Mouse (Mus musculus) MEL (cell line): ENCODE data around the gene Slc16a6. TPM values are rescaled to one million over a fixed set of nuclear protein-coding genes. Genes with fewer than 3 reads are reported as not detected.

Experiments
- DNase-seq: peaks from one replicate; pipeline ENCODE4 v3.0.0; 2011; ENCODE audit warnings: low read depth, low spot score
- H3K27ac ChIP-seq: 2 replicates; pipeline ENCODE4 v1.5.1; 2012; ENCODE audit warnings: low read depth, mild to moderate bottlenecking, control low read depth, low read length, moderate library complexity; ENCODE audit not compliant: control insufficient read depth
- H3K27me3 ChIP-seq, 2 experiments: fragments of 150-350 bp in 1 of 2; sonication (generic) in 1 of 2; 2 replicates each; pipeline ENCODE4 v1.6.1; 2012; ENCODE audit warnings: low read length in 2 of 2, mild to moderate bottlenecking in 2 of 2, improper control_type of control experiment in 1 of 2, moderate library complexity in 1 of 2; ENCODE audit not compliant: insufficient read depth in 2 of 2, control insufficient read depth in 1 of 2
- H3K36me3 ChIP-seq, 2 experiments: 2 replicates each; pipeline ENCODE4 v1.6.1; 2012 to 2014; ENCODE audit warnings: low read length in 2 of 2, improper control_type of control experiment in 1 of 2, inconsistent platforms in 1 of 2, mild to moderate bottlenecking in 1 of 2; ENCODE audit not compliant: insufficient read depth in 2 of 2, control insufficient read depth in 1 of 2
- H3K4me1 ChIP-seq, 2 experiments: fragments of 150-350 bp in 1 of 2; sonication (generic) in 1 of 2; 2 replicates each; pipeline ENCODE4 v1.6.1; 2012; ENCODE audit warnings: low read length in 2 of 2, improper control_type of control experiment in 1 of 2, mild to moderate bottlenecking in 1 of 2; ENCODE audit not compliant: insufficient read depth in 2 of 2, control insufficient read depth in 1 of 2
- H3K4me3 ChIP-seq, 2 experiments: fragments of 150-350 bp in 1 of 2; sonication (generic) in 1 of 2; 2 replicates each; pipeline ENCODE4 v1.5.1; 2012; ENCODE audit warnings: low read depth in 2 of 2, low read length in 2 of 2, mild to moderate bottlenecking in 2 of 2, moderate library complexity in 2 of 2, control low read depth in 1 of 2, improper control_type of control experiment in 1 of 2; ENCODE audit not compliant: control insufficient read depth in 1 of 2, insufficient read depth in 1 of 2
- H3K79me2 ChIP-seq: 2 replicates; pipeline ENCODE4 v1.6.1; 2012; ENCODE audit warnings: mild to moderate bottlenecking, low read length, moderate library complexity; ENCODE audit not compliant: control insufficient read depth, poor library complexity, insufficient read depth
- H3K9ac ChIP-seq: 2 replicates; pipeline ENCODE4 v1.6.1; 2012; ENCODE audit warnings: low read depth, mild to moderate bottlenecking, control low read depth, low read length, moderate library complexity; ENCODE audit not compliant: control insufficient read depth, poor library complexity, severe bottlenecking
- H3K9me3 ChIP-seq: fragments of 150-350 bp; sonication (generic); replicated peaks from 2 replicates; pipeline ENCODE4 v1.6.1; 2012; ENCODE audit warnings: mild to moderate bottlenecking, low read length, improper control_type of control experiment, moderate library complexity; ENCODE audit not compliant: insufficient read depth
- CHD2 ChIP-seq: IDR thresholded peaks from 2 replicates; pipeline ENCODE4 v1.6.1; 2011; ENCODE audit warnings: low read length, improper control_type of control experiment
- ELF1 ChIP-seq: IDR thresholded peaks from 2 replicates; pipeline ENCODE4 v1.6.1; 2014; ENCODE audit warnings: low read depth, mild to moderate bottlenecking, inconsistent platforms, low read length, improper control_type of control experiment, moderate library complexity
- GATA1 ChIP-seq: IDR thresholded peaks from 2 replicates; pipeline ENCODE4 v1.6.1; 2011; ENCODE audit warnings: low read depth, low read length, improper control_type of control experiment
- HCFC1 ChIP-seq: IDR thresholded peaks from 2 replicates; pipeline ENCODE4 v1.6.1; 2012; ENCODE audit warnings: low read depth, mild to moderate bottlenecking, inconsistent platforms, low read length, improper control_type of control experiment, moderate library complexity
- MAFK ChIP-seq: IDR thresholded peaks from 2 replicates; pipeline ENCODE4 v1.6.1; 2011; ENCODE audit warnings: low read depth, mild to moderate bottlenecking, low read length, improper control_type of control experiment, borderline replicate concordance
- MAX ChIP-seq: IDR thresholded peaks from 2 replicates; pipeline ENCODE4 v1.6.1; 2011; ENCODE audit warnings: low read length, improper control_type of control experiment
- MEF2A ChIP-seq: IDR thresholded peaks from 2 replicates; pipeline ENCODE4 v1.6.1; 2014; ENCODE audit warnings: low read depth, mild to moderate bottlenecking, inconsistent platforms, low read length, improper control_type of control experiment; ENCODE audit not compliant: poor library complexity, insufficient replicate concordance, severe bottlenecking; ENCODE audit errors: extremely low read depth
- MXI1 ChIP-seq: IDR thresholded peaks from 2 replicates; pipeline ENCODE4 v1.6.1; 2011; ENCODE audit warnings: mild to moderate bottlenecking, low read depth, low read length, improper control_type of control experiment
- MYC ChIP-seq: IDR thresholded peaks from 2 replicates; pipeline ENCODE4 v1.6.1; 2011; ENCODE audit warnings: low read depth, mild to moderate bottlenecking, low read length, improper control_type of control experiment, moderate library complexity
- POLR2AphosphoS2 ChIP-seq: IDR thresholded peaks from 2 replicates; pipeline ENCODE4 v1.6.1; 2011; ENCODE audit warnings: low read length, improper control_type of control experiment
- SIN3A ChIP-seq: IDR thresholded peaks from 2 replicates; pipeline ENCODE4 v1.6.1; 2012; ENCODE audit warnings: low read length, improper control_type of control experiment, inconsistent platforms
- SMC3 ChIP-seq: IDR thresholded peaks from 2 replicates; pipeline ENCODE4 v1.6.1; 2011; ENCODE audit warnings: low read depth, low read length, improper control_type of control experiment
- UBTF ChIP-seq: IDR thresholded peaks from 2 replicates; pipeline ENCODE4 v1.6.1; 2012; ENCODE audit warnings: low read depth, mild to moderate bottlenecking, inconsistent platforms, low read length, improper control_type of control experiment, moderate library complexity, borderline replicate concordance; ENCODE audit not compliant: insufficient read depth
- USF1 ChIP-seq: IDR thresholded peaks from 2 replicates; pipeline ENCODE4 v1.6.1; 2014; ENCODE audit warnings: low read depth, mild to moderate bottlenecking, inconsistent platforms, low read length, improper control_type of control experiment, moderate library complexity
- ZC3H11A ChIP-seq: IDR thresholded peaks from 2 replicates; pipeline ENCODE4 v1.6.1; 2012; ENCODE audit warnings: low read depth, mild to moderate bottlenecking, inconsistent platforms, low read length, improper control_type of control experiment
- ZMIZ1 ChIP-seq: IDR thresholded peaks from 2 replicates; pipeline ENCODE4 v1.6.1; 2012; ENCODE audit warnings: low read depth, mild to moderate bottlenecking, inconsistent platforms, low read length, improper control_type of control experiment, moderate library complexity
- ZNF384 ChIP-seq: IDR thresholded peaks from 2 replicates; pipeline ENCODE4 v1.6.1; 2012; ENCODE audit warnings: low read depth, mild to moderate bottlenecking, inconsistent platforms, low read length, improper control_type of control experiment
- polyA plus RNA-seq, 2 experiments: library from polyadenylated mRNA; stranded (reverse) in 1 of 2; unstranded in 1 of 2; fragments of >175 nt in 1 of 2; fragments of >200 nt in 1 of 2; gene quantifications; 2 replicates each; pipeline versions ENCODE4 v1.2.1 to v1.2.4; 2012; ENCODE audit warnings: low replicate concordance in 2 of 2, low read depth in 1 of 2; ENCODE audit not compliant: insufficient read length in 2 of 2, insufficient read depth in 1 of 2, missing spikeins in 1 of 2
- total RNA-seq: library from RNA; depleted of rRNA; stranded (reverse); fragments of 300-350 nt; gene quantifications from 2 replicates; pipeline ENCODE4 v1.2.3, GENCODE M21; 2012

Gene Slc16a6
- total and polyA plus RNA-seq, 3 experiments = 34.0 to 41.6 TPM; not detected in 1

DNA sequence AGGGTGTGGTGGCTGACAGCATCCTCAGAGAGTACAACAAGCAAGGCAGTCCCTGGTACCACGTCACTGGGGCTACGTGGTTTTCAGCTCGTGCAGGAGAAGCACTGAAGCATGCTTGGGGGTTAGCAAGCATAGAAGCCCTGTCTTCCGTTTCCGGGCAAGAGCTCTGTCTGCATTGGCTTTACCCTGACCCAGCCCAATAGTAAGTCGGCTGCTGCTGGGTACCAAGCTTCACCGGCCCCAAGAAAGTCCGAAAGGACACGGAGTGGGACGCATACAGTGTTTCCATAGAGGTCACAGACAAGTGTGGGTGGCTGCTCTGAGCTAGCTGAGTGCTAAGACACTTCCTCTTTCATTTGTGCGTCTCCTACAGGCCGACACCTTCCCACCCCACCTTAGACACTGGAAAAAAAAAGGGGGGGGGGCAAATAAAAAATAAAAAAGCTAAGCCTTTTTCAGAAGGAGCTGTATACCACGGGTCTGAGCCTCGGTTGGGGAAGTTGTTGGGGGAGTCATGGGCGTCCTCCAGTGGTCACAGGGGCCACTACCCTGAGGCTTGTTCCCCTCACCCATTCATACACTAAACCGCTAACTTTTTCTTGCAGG lies 53.3 kb downstream of the Slc16a6 start (continued):
- no peak for TF ChIP-seq MAFK
- TF ChIP-seq ELF1 = peak; percentile 19; the same call in 1 of the 2 replicates
- TF ChIP-seq SIN3A = peak; percentile 61

DNA sequence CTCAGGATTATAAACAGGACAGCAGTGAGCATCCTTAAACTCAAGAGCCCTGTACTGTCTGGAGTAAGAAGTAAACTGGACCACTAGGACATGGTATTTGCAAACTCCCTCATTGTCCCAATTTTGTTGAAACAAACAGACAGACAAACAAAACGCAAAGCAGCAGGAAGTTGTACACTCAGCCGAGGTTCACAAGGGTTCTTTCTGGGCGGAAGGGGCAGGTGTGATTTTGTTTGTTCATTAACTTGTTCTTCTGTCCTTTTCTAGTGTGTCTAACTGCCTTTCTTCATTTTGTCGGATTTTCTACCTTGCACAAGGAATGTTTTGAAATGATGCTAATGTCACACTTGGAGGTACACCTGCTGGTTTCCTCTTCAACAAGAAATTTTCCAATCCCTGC lies 53.9 kb downstream of the Slc16a6 start:
- Histone ChIP-seq H3K9me3 (no peaks in the 10 kb centered on the region), H3K36me3 (peaks cover 0 to 5% of the 10 kb centered on the region in 2 experiments; a peak in 1 of 4 replicates), H3K27me3 (no peaks in the 10 kb centered on the region), H3K4me3 (peak overlapping the region; percentile 76 to 77), H3K79me2 (no peaks in the 10 kb centered on the region; the same call in 1 of the 2 replicates), H3K9ac (peak overlapping the region; percentile 75), H3K27ac (no peak overlapping the region; the same call in 1 of the 2 replicates), H3K4me1 (peaks cover 8 to 9% of the 10 kb centered on the region in 2 experiments; a peak in 3 of 4 replicates)
- DNase-seq = no peak
- no peak for TF ChIP-seq POLR2AphosphoS2
- TF ChIP-seq HCFC1 = no peak

DNA sequence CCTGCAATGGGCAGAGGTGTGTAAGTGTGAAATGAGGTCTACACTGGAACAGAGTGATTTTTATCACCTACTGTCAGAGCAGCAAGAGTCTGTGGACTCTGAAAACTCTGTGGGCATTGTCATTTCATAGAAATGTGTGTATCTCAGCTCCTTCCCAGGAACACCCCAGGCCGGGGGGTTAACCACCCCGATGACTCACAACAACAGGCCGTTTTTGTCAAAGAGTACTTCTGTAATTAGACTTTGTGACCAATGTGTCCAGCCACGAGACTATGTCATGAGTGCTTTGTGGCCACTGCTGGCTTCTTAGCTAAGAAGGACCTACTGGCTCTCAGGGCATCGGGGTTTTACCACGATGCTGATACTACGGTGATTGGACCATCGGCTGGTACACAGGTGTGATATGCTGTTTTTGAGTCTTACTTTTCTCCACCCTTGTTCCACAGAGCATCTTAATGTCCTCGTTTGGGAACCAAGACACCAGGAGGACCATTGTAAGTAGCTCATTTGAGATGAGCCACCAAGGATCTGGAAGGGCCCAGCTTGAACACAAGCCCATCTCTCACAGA lies 55.8 kb downstream of the Slc16a6 start:
- Histone ChIP-seq H3K27ac (no peak overlapping the region), H3K36me3 (peaks cover 0 to 5% of the 10 kb centered on the region in 2 experiments; a peak in 1 of 4 replicates), H3K4me3 (no peak overlapping the region), H3K9ac (no peak overlapping the region), H3K4me1 (peaks cover 4 to 9% of the 10 kb centered on the region in 2 experiments; a peak in 3 of 4 replicates), H3K27me3 (no peaks in the 10 kb centered on the region), H3K79me2 (no peaks in the 10 kb centered on the region; the same call in 1 of the 2 replicates), H3K9me3 (no peaks in the 10 kb centered on the region)
- TF ChIP-seq ZMIZ1 (no peak), HCFC1 (no peak), UBTF (no peak), MYC (no peak), CHD2 (no peak), MEF2A (no peak), MXI1 (no peak), ELF1 (no peak), SMC3 (no peak), MAFK (no peak), GATA1 (no peak), ZC3H11A (no peak), USF1 (no peak), MAX (no peak), ZNF384 (no peak)
- no peak for DNase-seq
